21 mouse cellular contexts compared by ENCODE assay signal in genomic region chr7:114452876-114453275, GRCm38 (mm10). TPM values are rescaled to one million over a fixed set of nuclear protein-coding genes. Genes with fewer than 3 reads are reported as not detected.
DNase-seq lines count a peak whose midpoint lies in the region; ATAC-seq and TF ChIP-seq lines count a peak whose summit lies in the region.
"Had no signal": no experiment of that assay in that cellular context is flagged by ENCODE, and none has a peak within 500 bp of the region (broad histone marks: within the 10 kb centered on the region; RNA-seq: fewer than 3 reads in every experiment).

No protein-coding gene starts in this region.

- H3K36me3 ChIP-seq in heart, postnatal 0 days (replicated peaks; ENCODE audit: control insufficient read depth, insufficient read depth, low read length) = no peaks in the 10 kb centered on the region
- H3K36me3 ChIP-seq in liver, postnatal 0 days (replicated peaks; ENCODE audit: insufficient read depth, low read length) = no peaks in the 10 kb centered on the region
- no peaks in the 10 kb centered on the region; the same call in 1 of the 2 replicates for H3K36me3 ChIP-seq in small intestine, adult 2 months (ENCODE audit: control insufficient read depth, insufficient read depth, low read length)
- H3K36me3 ChIP-seq in forebrain, postnatal 0 days (ENCODE audit: insufficient read depth) = no peaks in the 10 kb centered on the region
- H3K36me3 ChIP-seq: embryonic facial prominence, embryonic 13.5 days; heart, embryonic 13.5 days; limb, embryonic 15.5 days; midbrain, embryonic 12.5 days; neural tube, embryonic 12.5 days had no signal

- no peak for TF ChIP-seq POLR2A in small intestine, adult 2 months (IDR thresholded peaks at IDR 0.05; ENCODE audit: low read depth, low read length)
- TF ChIP-seq POLR2A in lung, adult 2 months (IDR thresholded peaks at IDR 0.05; ENCODE audit: borderline replicate concordance, extremely low read depth, low read depth, low read length) = no peak

- no peaks in the 10 kb centered on the region for H3K9me3 ChIP-seq in heart, postnatal 0 days (replicated peaks; ENCODE audit: control insufficient read depth, low read length)
- no peaks in the 10 kb centered on the region for H3K9me3 ChIP-seq in liver, postnatal 0 days (ENCODE audit: low read length)
- H3K9me3 ChIP-seq in forebrain, postnatal 0 days (ENCODE audit: low read length) = no peaks in the 10 kb centered on the region
- H3K9me3 ChIP-seq: embryonic facial prominence, embryonic 13.5 days; heart, embryonic 13.5 days; limb, embryonic 15.5 days; midbrain, embryonic 12.5 days; neural tube, embryonic 12.5 days had no signal

- intact Hi-C loops in heart, postnatal 36 days (cut with DNase I) = no loop called here

- peak overlapping the region; percentile 20; the same call in 1 of the 2 replicates for H3K27ac ChIP-seq in heart, postnatal 0 days (ENCODE audit: low read depth)
- peak overlapping the region; percentile 84 for H3K27ac ChIP-seq in liver, postnatal 0 days (ENCODE audit: low read depth)
- peak overlapping the region; percentile 5; the same call in 1 of the 2 replicates for H3K27ac ChIP-seq in small intestine, adult 2 months (ENCODE audit: insufficient read depth, low read depth, low read length)
- H3K27ac ChIP-seq in forebrain, postnatal 0 days (ENCODE audit: low read depth, low read length) = no peak overlapping the region
- H3K27ac ChIP-seq: embryonic facial prominence, embryonic 13.5 days; heart, embryonic 13.5 days; limb, embryonic 15.5 days; midbrain, embryonic 12.5 days; neural tube, embryonic 12.5 days had no signal

- ATAC-seq in heart, postnatal 0 days (ENCODE audit: insufficient read depth, low read depth) = no peak
- 0 out of 2 replicates have a peak, but pooled peaks have one; percentile 20 for ATAC-seq in erythroid progenitor cell, adult 5-6 weeks (replicated peaks; ENCODE audit: low FRiP score, poor library complexity, severe bottlenecking)
- 0 out of 2 replicates have a peak, but pooled peaks have one; percentile 29 for ATAC-seq in liver, postnatal 0 days
- no peak for ATAC-seq in forebrain, postnatal 0 days
- ATAC-seq: forebrain, embryonic 16.5 days; hindbrain, embryonic 16.5 days; intestine, embryonic 16.5 days had no signal

- H3K4me1 ChIP-seq in heart, postnatal 0 days (ENCODE audit: control insufficient read depth, insufficient read depth) = no peaks in the 10 kb centered on the region
- H3K4me1 ChIP-seq in liver, postnatal 0 days (ENCODE audit: insufficient read depth) = peaks cover 6% of the 10 kb centered on the region; the same call in 1 of the 2 replicates
- 0 out of 2 replicates have a peak, but pooled peaks cover 2% of the 10 kb centered on the region for H3K4me1 ChIP-seq in small intestine, adult 2 months (ENCODE audit: control insufficient read depth, insufficient read depth, insufficient read length, low read length)
- no peaks in the 10 kb centered on the region for H3K4me1 ChIP-seq in forebrain, postnatal 0 days (ENCODE audit: insufficient read depth)
- no peaks in the 10 kb centered on the region for H3K4me1 ChIP-seq in lung, adult 2 months (ENCODE audit: control insufficient read depth, insufficient read depth, low read length)
- H3K4me1 ChIP-seq: embryonic facial prominence, embryonic 13.5 days; limb, embryonic 15.5 days; midbrain, embryonic 12.5 days; neural tube, embryonic 12.5 days had no signal

- H3K9ac ChIP-seq in heart, postnatal 0 days (replicated peaks; ENCODE audit: low read depth, low read length) = no peak overlapping the region
- 0 out of 2 replicates have a peak overlapping the region, but pooled peaks have one; percentile 26 for H3K9ac ChIP-seq in liver, postnatal 0 days (replicated peaks)
- no peak overlapping the region for H3K9ac ChIP-seq in forebrain, postnatal 0 days
- H3K9ac ChIP-seq: embryonic facial prominence, embryonic 13.5 days; heart, embryonic 13.5 days; limb, embryonic 15.5 days; midbrain, embryonic 12.5 days; neural tube, embryonic 12.5 days had no signal

- no peaks in the 10 kb centered on the region for H3K27me3 ChIP-seq in heart, postnatal 0 days (ENCODE audit: control insufficient read depth, insufficient read depth, low read length)
- no peaks in the 10 kb centered on the region for H3K27me3 ChIP-seq in liver, postnatal 0 days (ENCODE audit: insufficient read depth, low read length)
- no peaks in the 10 kb centered on the region for H3K27me3 ChIP-seq in small intestine, adult 2 months (ENCODE audit: control insufficient read depth, insufficient read depth, low read length)
- no peaks in the 10 kb centered on the region for H3K27me3 ChIP-seq in forebrain, postnatal 0 days (ENCODE audit: insufficient read depth, low read length)
- H3K27me3 ChIP-seq: embryonic facial prominence, embryonic 13.5 days; heart, embryonic 13.5 days; limb, embryonic 15.5 days; midbrain, embryonic 12.5 days; neural tube, embryonic 12.5 days had no signal

- H3K4me3 ChIP-seq in heart, postnatal 0 days (ENCODE audit: low read depth, low read length) = no peak overlapping the region
- peak overlapping the region; percentile 2; the same call in 1 of the 2 replicates for H3K4me3 ChIP-seq in liver, postnatal 0 days (ENCODE audit: low read depth, low read length)
- no peak overlapping the region for H3K4me3 ChIP-seq in small intestine, adult 2 months (ENCODE audit: low read depth, low read length)
- no peak overlapping the region for H3K4me3 ChIP-seq in forebrain, postnatal 0 days (ENCODE audit: low read depth, low read length)
- H3K4me3 ChIP-seq in lung, adult 2 months (replicated peaks; ENCODE audit: extremely low read depth, low read depth, low read length) = no peak overlapping the region
- H3K4me3 ChIP-seq: embryonic facial prominence, embryonic 13.5 days; heart, embryonic 13.5 days; limb, embryonic 15.5 days; midbrain, embryonic 12.5 days; neural tube, embryonic 12.5 days had no signal

- 47% methylated on average over 3 of the region's 3 CpGs for whole genome bisulfite sequencing in heart, postnatal 0 days
- WGBS in liver, postnatal 0 days (ENCODE audit: insufficient replicate concordance) = 21% methylated on average over 3 of the region's 3 CpGs
- WGBS in small intestine, adult 2 months = 44% methylated on average over 3 of the region's 3 CpGs
- WGBS in forebrain, postnatal 0 days = 57% methylated on average over 3 of the region's 3 CpGs
- WGBS in lung, adult 2 months = 41% methylated on average over 3 of the region's 3 CpGs

- TF ChIP-seq CTCF in heart, postnatal 0 days (IDR thresholded peaks at IDR 0.05; ENCODE audit: low read depth) = no peak
- no peak for TF ChIP-seq CTCF in liver, postnatal 0 days (IDR thresholded peaks at IDR 0.05; ENCODE audit: low read depth)
- TF ChIP-seq CTCF in small intestine, adult 2 months (IDR thresholded peaks at IDR 0.05; ENCODE audit: extremely low read depth, insufficient read length, insufficient replicate concordance, low read depth, low read length) = no peak
- TF ChIP-seq CTCF in forebrain, postnatal 0 days (IDR thresholded peaks at IDR 0.05; ENCODE audit: low read depth) = no peak
- no peak for TF ChIP-seq CTCF in lung, adult 2 months (IDR thresholded peaks at IDR 0.05; ENCODE audit: insufficient read depth, low read length)

- H3K4me2 ChIP-seq in heart, postnatal 0 days (ENCODE audit: low read depth, low read length) = no peak overlapping the region
- peak overlapping the region; percentile 56 for H3K4me2 ChIP-seq in liver, postnatal 0 days (ENCODE audit: low read depth, low read length)
- no peak overlapping the region for H3K4me2 ChIP-seq in forebrain, postnatal 0 days (ENCODE audit: low read depth)
- H3K4me2 ChIP-seq: embryonic facial prominence, embryonic 13.5 days; heart, embryonic 13.5 days; limb, embryonic 15.5 days; midbrain, embryonic 12.5 days; neural tube, embryonic 12.5 days had no signal

- TF ChIP-seq EP300 in heart, postnatal 0 days (IDR thresholded peaks at IDR 0.05; ENCODE audit: low read depth) = no peak
- no peak for TF ChIP-seq EP300 in liver, postnatal 0 days (IDR thresholded peaks at IDR 0.05; ENCODE audit: low read depth)

- DNase-seq in heart, postnatal 0 days (ENCODE audit: low spot score) = no peak
- DNase-seq in heart, postnatal 36 days = no peak
- no peak for DNase-seq in liver, postnatal 0 days
- no peak for DNase-seq in forebrain, postnatal 0 days
- DNase-seq in left cerebral cortex, adult 9 months (ENCODE audit: low spot score in 2 of 2) = no peak
- no peak for DNase-seq in lung, adult 2 months
- DNase-seq: adrenal gland, postnatal 36 days; cerebellum, postnatal 10 days; kidney, postnatal 36 days; lung, postnatal 10 days; thymus, postnatal 36 days had no signal

RNA-seq across cellular contexts. Expression of gene Pde3b, which starts 37.8 kb away (rescaled TPM):
- 7.5 and 13.7 TPM in 2 replicates for total RNA-seq in heart, postnatal 0 days (2014; rRNA removed; ENCODE audit: low replicate concordance)
- polyA plus RNA-seq in heart, postnatal 0 days (2015; fragmentation: Nextera tagmentation; extraction: Ambion mirVana) = 1.7 and 1.9 TPM in 2 replicates
- total RNA-seq in heart, postnatal 36 days (2021) = 1 to 10 TPM; 4.4 to 4.9 TPM
- total RNA-seq in erythroid progenitor cell, adult 5-6 weeks (2015; ENCODE audit: low replicate concordance) = 1.1 and 3.4 TPM in 2 replicates
- total RNA-seq in erythroid progenitor cell, adult 5-6 weeks (2017; ENCODE audit: low replicate concordance) = 1.4 and 10.1 TPM in 2 replicates
- polyA plus RNA-seq in liver, postnatal 0 days (2015; fragmentation: Nextera tagmentation; extraction: Ambion mirVana) = 5.0 and 5.4 TPM in 2 replicates
- polyA plus RNA-seq in small intestine, adult 2 months (2012; rRNA removed) = 2.1 and 2.6 TPM in 2 replicates
- total RNA-seq in forebrain, postnatal 0 days (2014; rRNA removed) = 13.5 and 14.5 TPM in 2 replicates
- 2.0 and 2.3 TPM in 2 replicates for polyA plus RNA-seq in forebrain, postnatal 0 days (2015; fragmentation: Nextera tagmentation; extraction: Ambion mirVana)
- polyA plus RNA-seq in lung, adult 2 months (2012; rRNA removed) = 3.7 and 5.5 TPM in 2 replicates

Comparison
In these comparisons a context has a peak if more than half of its experiments do, and no peak if none do; other contexts are left out.
1. ATAC-seq: peak in erythroid progenitor cell, adult 5-6 weeks (single experiment) and liver, postnatal 0 days (single experiment); none in heart, postnatal 0 days (single experiment) and forebrain, postnatal 0 days (single experiment).